Mouse (Mus musculus) kidney, embryonic 15.5 days (tissue): Measurements from ENCODE around the gene Pde10a. TPM values are rescaled to one million over a fixed set of nuclear protein-coding genes. Genes with fewer than 3 reads are reported as not detected.
A peak's percentile ranks its signal among the peaks of the same experiment; 100 is the strongest.
"Not testable (repeated sequence)": the region's sequence is repeated elsewhere in the genome, so short reads cannot be mapped to it uniquely, and the experiment has no call there.

ENCODE experiments used
- ATAC-seq: fragments of 200-750 bp; cut with Nextera tagmentation; replicated peaks from 2 replicates; pipeline ENCODE4 v1.8.0; 2017; ENCODE audit warnings: moderate TSS enrichment; ENCODE audit not compliant: low FRiP score
- H3K27ac ChIP-seq: fragments of 300-500 bp; sonication (generic); 2 replicates; pipeline ENCODE4 v1.5.1; 2015; ENCODE audit warnings: mild to moderate bottlenecking, inconsistent platforms
- H3K27me3 ChIP-seq: fragments of 300-500 bp; sonication (generic); 2 replicates; pipeline ENCODE4 v1.6.1; 2015; ENCODE audit warnings: inconsistent platforms
- H3K36me3 ChIP-seq: fragments of 300-500 bp; sonication (generic); 2 replicates; pipeline ENCODE4 v1.6.1; 2015; ENCODE audit warnings: inconsistent platforms
- H3K4me1 ChIP-seq: fragments of 300-500 bp; sonication (generic); 2 replicates; pipeline ENCODE4 v1.6.1; 2015; ENCODE audit warnings: inconsistent platforms
- H3K4me2 ChIP-seq: fragments of 300-500 bp; sonication (generic); 2 replicates; pipeline ENCODE4 v1.6.1; 2015; ENCODE audit warnings: moderate library complexity, mild to moderate bottlenecking, inconsistent platforms
- H3K4me3 ChIP-seq: fragments of 300-500 bp; sonication (generic); replicated peaks from 2 replicates; pipeline ENCODE4 v1.5.1; 2015; ENCODE audit warnings: mild to moderate bottlenecking, inconsistent platforms
- H3K9ac ChIP-seq: fragments of 300-500 bp; sonication (generic); 2 replicates; pipeline ENCODE4 v1.6.1; 2015; ENCODE audit warnings: mild to moderate bottlenecking, inconsistent platforms
- H3K9me3 ChIP-seq: fragments of 300-500 bp; sonication (generic); replicated peaks from 2 replicates; pipeline ENCODE4 v1.6.1; 2016; ENCODE audit warnings: inconsistent platforms
- WGBS: fragments of 180-500 bp; shearing (Covaris S2); methylation state at CpG from one replicate; pipeline ENCODE4 v1.1.7; 2015; ENCODE audit warnings: mixed read lengths; 5-methylcytosine and 5-hydroxymethylcytosine counted together
- polyA plus RNA-seq: library from polyadenylated mRNA; unstranded; fragments of >200 nt; fragmentation: Nextera tagmentation; extraction: Ambion mirVana; gene quantifications from 2 replicates; pipeline ENCODE4 v1.2.1, GENCODE M21; 2015

Pde10a gene
- polyA plus RNA-seq, 1 experiment from 2014 or later, result 2.2 TPM

DNA sequence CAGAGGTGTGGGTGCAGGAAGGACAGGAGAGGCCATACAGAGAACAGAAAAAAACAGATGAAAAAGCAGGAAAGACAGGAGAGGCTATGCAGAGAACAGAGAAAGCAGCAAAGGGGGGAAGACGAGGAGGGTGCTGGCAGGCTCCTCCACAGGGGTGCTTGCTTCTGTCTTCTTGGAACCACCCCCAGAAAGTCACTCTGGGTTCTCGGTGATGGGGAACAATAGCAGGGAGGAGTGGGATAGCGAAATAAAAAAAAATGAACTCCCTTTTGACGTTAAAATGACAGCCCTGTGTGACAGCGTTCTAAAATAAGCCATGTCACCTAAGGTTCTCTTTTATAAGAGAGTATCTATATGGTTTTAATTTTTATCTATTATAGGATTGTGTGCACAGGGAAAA is 141.7 kb downstream of the Pde10a start:
- no peak overlapping the region for H3K27ac ChIP-seq
- no peak for ATAC-seq
- no peaks in the 10 kb centered on the region for H3K9me3 ChIP-seq
- 71% methylated on average over 5 of the region's 5 CpGs for WGBS
- no peaks in the 10 kb centered on the region for H3K27me3 ChIP-seq
- H3K9ac ChIP-seq, result no peak overlapping the region
- H3K4me2 ChIP-seq, result no peak overlapping the region
- no peaks in the 10 kb centered on the region for H3K36me3 ChIP-seq
- no peak overlapping the region for H3K4me3 ChIP-seq
- H3K4me1 ChIP-seq, result no peaks in the 10 kb centered on the region

GRCm38 (mm10) chr17:8674651-8675050 is 149.5 kb downstream of the Pde10a start:
- H3K4me2 ChIP-seq, result no peak overlapping the region
- 89% methylated on average over 2 of the region's 2 CpGs for WGBS
- no peak overlapping the region for H3K27ac ChIP-seq
- no peaks in the 10 kb centered on the region for H3K4me1 ChIP-seq
- H3K4me3 ChIP-seq, result no peak overlapping the region
- H3K9ac ChIP-seq, result no peak overlapping the region
- no peaks in the 10 kb centered on the region for H3K27me3 ChIP-seq
- H3K9me3 ChIP-seq, result no peaks in the 10 kb centered on the region
- H3K36me3 ChIP-seq, result no peaks in the 10 kb centered on the region
- ATAC-seq, result no peak

- H3K4me1 ChIP-seq, result 0 out of 2 replicates have a peak, but pooled peaks cover 3% of the 10 kb centered on the region
- WGBS, result 73% methylated on average over 7 of the region's 7 CpGs
- H3K27ac ChIP-seq, result no peak overlapping the region
- no peak overlapping the region for H3K4me2 ChIP-seq
- no peaks in the 10 kb centered on the region for H3K36me3 ChIP-seq
- no peak overlapping the region for H3K4me3 ChIP-seq
- H3K9ac ChIP-seq, result no peak overlapping the region
- no peaks in the 10 kb centered on the region for H3K9me3 ChIP-seq
- no peak for ATAC-seq
- no peaks in the 10 kb centered on the region for H3K27me3 ChIP-seq
Observed at GRCm38 (mm10) chr17:8686356-8686755, 161.2 kb downstream of the Pde10a start.

DNA sequence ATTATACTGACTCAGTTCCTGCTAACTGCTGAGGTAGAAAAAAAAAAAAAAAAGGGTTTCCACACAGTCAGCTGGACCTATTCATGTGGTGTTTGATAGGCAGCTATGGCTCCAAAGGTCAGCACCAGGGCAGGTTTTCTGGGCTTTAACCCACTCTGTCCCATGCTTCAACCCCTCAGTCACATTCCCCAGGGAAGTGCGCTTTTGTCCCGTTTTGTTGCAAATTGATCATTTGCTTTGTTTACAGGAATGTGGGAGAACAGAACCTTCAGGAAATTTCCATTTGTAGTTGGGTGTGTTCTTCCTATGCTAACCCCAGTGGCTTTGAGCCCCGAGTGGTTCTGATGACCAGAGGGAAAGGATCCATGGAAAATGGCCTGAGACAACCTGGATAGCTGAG is 162.9 kb downstream of the Pde10a start:
- no peak for ATAC-seq
- 61% methylated on average over 3 of the region's 3 CpGs for WGBS
- Histone ChIP-seq H3K27me3 (no peaks in the 10 kb centered on the region), H3K9me3 (no peaks in the 10 kb centered on the region), H3K27ac (no peak overlapping the region), H3K4me1 (0 out of 2 replicates have a peak, but pooled peaks cover 3% of the 10 kb centered on the region), H3K4me3 (no peak overlapping the region), H3K36me3 (no peaks in the 10 kb centered on the region), H3K4me2 (no peak overlapping the region), H3K9ac (no peak overlapping the region)

GRCm38 (mm10) chr17:8698265-8698664 is 173.1 kb downstream of the Pde10a start:
- Histone ChIP-seq H3K27ac (no peak overlapping the region), H3K9ac (no peak overlapping the region), H3K36me3 (no peaks in the 10 kb centered on the region), H3K4me2 (no peak overlapping the region), H3K4me1 (no peaks in the 10 kb centered on the region), H3K4me3 (no peak overlapping the region), H3K9me3 (no peaks in the 10 kb centered on the region; the same call in 1 of the 2 replicates), H3K27me3 (no peaks in the 10 kb centered on the region)
- ATAC-seq, result no peak
- WGBS, result 88% methylated on average over 1 of the region's 1 CpGs

GRCm38 (mm10) chr17:8698793-8699192 is 173.6 kb downstream of the Pde10a start:
- no peak overlapping the region for H3K27ac ChIP-seq
- no peak overlapping the region for H3K9ac ChIP-seq
- ATAC-seq, result no peak
- no peak overlapping the region for H3K4me3 ChIP-seq
- H3K4me2 ChIP-seq, result no peak overlapping the region
- H3K36me3 ChIP-seq, result no peaks in the 10 kb centered on the region
- 79% methylated on average over 3 of the region's 3 CpGs for WGBS
- no peaks in the 10 kb centered on the region; the same call in 1 of the 2 replicates for H3K9me3 ChIP-seq
- H3K4me1 ChIP-seq, result no peaks in the 10 kb centered on the region
- no peaks in the 10 kb centered on the region for H3K27me3 ChIP-seq

GRCm38 (mm10) chr17:8701096-8701495 is 175.9 kb downstream of the Pde10a start:
- Histone ChIP-seq H3K4me2 (no peak overlapping the region), H3K9me3 (no peaks in the 10 kb centered on the region; the same call in 1 of the 2 replicates), H3K4me1 (no peaks in the 10 kb centered on the region), H3K27ac (no peak overlapping the region), H3K36me3 (no peaks in the 10 kb centered on the region), H3K27me3 (no peaks in the 10 kb centered on the region), H3K4me3 (no peak overlapping the region), H3K9ac (no peak overlapping the region)
- WGBS, result 44% methylated on average over 7 of the region's 7 CpGs
- ATAC-seq, result no peak

GRCm38 (mm10) chr17:8702503-8702902 is 177.3 kb downstream of the Pde10a start:
- no peak for ATAC-seq
- H3K27me3 ChIP-seq, result no peaks in the 10 kb centered on the region
- no peaks in the 10 kb centered on the region for H3K4me1 ChIP-seq
- H3K4me2 ChIP-seq, result no peak overlapping the region
- WGBS, result 91% methylated on average over 5 of the region's 5 CpGs
- H3K27ac ChIP-seq, result no peak overlapping the region
- H3K9ac ChIP-seq, result no peak overlapping the region
- H3K36me3 ChIP-seq, result no peaks in the 10 kb centered on the region
- H3K9me3 ChIP-seq, result no peaks in the 10 kb centered on the region
- H3K4me3 ChIP-seq, result no peak overlapping the region

DNA sequence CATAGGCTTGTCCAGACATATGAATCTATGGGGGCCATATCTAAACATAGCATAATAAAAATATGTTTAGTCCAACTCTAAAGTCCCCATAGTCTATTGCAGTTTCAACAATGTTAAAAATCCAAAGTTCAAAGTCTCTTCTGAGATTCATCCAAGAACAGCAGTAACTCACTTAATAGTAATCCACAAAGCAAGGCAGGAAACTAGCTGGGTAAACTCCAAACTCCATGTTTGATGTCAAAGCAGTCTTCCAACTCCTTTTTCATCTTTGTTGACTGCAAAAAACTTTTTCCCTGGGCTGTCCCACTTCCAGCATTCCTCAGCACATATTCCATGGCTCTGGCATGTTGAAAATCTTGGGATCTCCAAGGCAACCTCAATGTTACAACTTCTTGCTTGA is 182.8 kb downstream of the Pde10a start:
- peaks cover 2% of the 10 kb centered on the region; the same call in 1 of the 2 replicates for H3K9me3 ChIP-seq
- no peak for ATAC-seq
- H3K27me3 ChIP-seq, result no peaks in the 10 kb centered on the region
- H3K4me2 ChIP-seq, result no peak overlapping the region
- no peaks in the 10 kb centered on the region for H3K4me1 ChIP-seq
- H3K36me3 ChIP-seq, result no peaks in the 10 kb centered on the region
- no peak overlapping the region for H3K9ac ChIP-seq
- H3K27ac ChIP-seq, result no peak overlapping the region
- no peak overlapping the region for H3K4me3 ChIP-seq

GRCm38 (mm10) chr17:8712734-8713133 is 187.6 kb downstream of the Pde10a start:
- H3K4me3 ChIP-seq, H3K9me3 ChIP-seq, H3K36me3 ChIP-seq, H3K27me3 ChIP-seq, H3K4me2 ChIP-seq, H3K27ac ChIP-seq, H3K9ac ChIP-seq, H3K4me1 ChIP-seq, ATAC-seq: not testable (repeated sequence)
- WGBS, result 86% methylated on average over 2 of the region's 2 CpGs

DNA sequence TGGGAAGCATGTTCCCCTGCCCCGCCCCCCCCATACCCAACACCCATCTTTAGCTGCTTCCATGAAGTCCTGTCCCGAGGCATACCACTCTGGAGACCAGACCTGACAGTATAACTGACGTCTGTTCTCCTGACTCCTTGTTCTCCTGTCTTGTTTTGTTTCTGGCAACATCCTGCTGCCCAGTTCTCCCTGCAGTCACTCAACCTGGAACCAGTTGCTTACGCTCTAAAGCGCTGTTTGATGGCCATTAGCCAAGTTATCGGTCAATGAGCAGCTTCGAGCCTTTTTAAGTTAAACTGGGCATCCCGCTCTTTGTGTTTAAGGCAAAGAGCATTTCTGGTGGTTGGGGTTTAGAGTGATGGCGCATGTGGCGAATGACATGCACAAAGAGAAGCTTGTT is 195.8 kb downstream of the Pde10a start:
- Histone ChIP-seq H3K4me1 (no peaks in the 10 kb centered on the region), H3K4me2 (no peak overlapping the region), H3K36me3 (no peaks in the 10 kb centered on the region), H3K9me3 (no peaks in the 10 kb centered on the region), H3K4me3 (no peak overlapping the region), H3K27me3 (no peaks in the 10 kb centered on the region), H3K9ac (no peak overlapping the region), H3K27ac (no peak overlapping the region)
- no peak for ATAC-seq
- WGBS, result 68% methylated on average over 10 of the region's 10 CpGs

DNA sequence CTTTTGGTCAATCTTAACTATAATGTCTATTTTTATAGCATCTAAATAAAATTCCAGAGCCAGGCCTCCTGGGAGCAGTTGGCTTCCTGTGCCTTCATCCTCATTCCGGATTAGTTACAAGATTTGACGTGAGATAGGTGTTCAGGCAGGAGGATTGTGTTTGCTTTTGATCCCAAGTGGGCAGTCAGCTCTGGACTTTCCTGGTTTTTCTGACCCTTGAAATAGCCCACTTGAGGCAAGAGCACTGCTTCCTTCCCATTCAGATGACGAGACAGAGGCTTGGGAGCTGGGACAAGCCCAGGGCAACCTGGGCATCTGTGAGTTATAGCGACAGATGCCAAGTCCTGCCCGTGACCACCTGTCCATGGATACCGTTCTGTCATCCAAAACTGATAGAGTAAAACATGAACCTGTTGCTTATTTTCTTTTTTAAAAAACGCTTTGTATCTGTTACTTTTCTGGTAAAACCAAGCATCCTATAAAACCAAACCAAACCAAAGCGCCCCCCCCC is 199.3 kb downstream of the Pde10a start:
- 62% methylated on average over 8 of the region's 8 CpGs for WGBS
- no peak for ATAC-seq
- no peak overlapping the region for H3K4me3 ChIP-seq
- H3K9ac ChIP-seq, result no peak overlapping the region
- H3K27me3 ChIP-seq, result no peaks in the 10 kb centered on the region
- no peaks in the 10 kb centered on the region for H3K9me3 ChIP-seq
- no peaks in the 10 kb centered on the region for H3K36me3 ChIP-seq
- no peak overlapping the region for H3K4me2 ChIP-seq
- H3K27ac ChIP-seq, result no peak overlapping the region
- H3K4me1 ChIP-seq, result 0 out of 2 replicates have a peak, but pooled peaks cover 2% of the 10 kb centered on the region

DNA sequence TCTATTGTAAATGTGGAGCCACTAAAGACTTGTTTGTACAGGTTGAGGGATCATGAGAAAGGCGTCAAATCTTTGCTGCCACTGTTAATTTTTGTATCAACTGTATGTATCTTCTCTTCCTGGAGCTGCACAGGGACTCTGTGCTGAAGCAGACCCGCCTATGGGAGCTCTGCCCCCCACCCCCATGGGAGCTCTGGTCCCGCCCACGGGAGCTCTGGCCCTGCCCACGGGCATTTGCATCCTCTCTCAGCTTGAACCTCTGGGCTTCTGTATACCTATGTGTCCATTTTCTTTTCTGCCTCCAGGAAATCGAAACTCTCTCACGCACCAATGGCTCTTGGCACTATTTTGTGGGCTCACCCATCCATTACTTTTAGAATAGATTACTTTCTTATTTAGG is 203.5 kb downstream of the Pde10a start:
- WGBS, result 41% methylated on average over 7 of the region's 7 CpGs

More for the DNA sequence above, 203.5 kb downstream of the Pde10a start:
- no peak overlapping the region for H3K4me3 ChIP-seq
- H3K27ac ChIP-seq, result no peak overlapping the region
- H3K4me1 ChIP-seq, result 0 out of 2 replicates have a peak, but pooled peaks cover 2% of the 10 kb centered on the region
- no peak overlapping the region for H3K4me2 ChIP-seq
- ATAC-seq, result peak; percentile 74; the same call in 1 of the 2 replicates
- no peaks in the 10 kb centered on the region for H3K27me3 ChIP-seq
- H3K9ac ChIP-seq, result no peak overlapping the region
- H3K36me3 ChIP-seq, result no peaks in the 10 kb centered on the region
- no peaks in the 10 kb centered on the region for H3K9me3 ChIP-seq
